Mouse (Mus musculus): ENCODE measurements around the gene Trpc6.

DNA sequence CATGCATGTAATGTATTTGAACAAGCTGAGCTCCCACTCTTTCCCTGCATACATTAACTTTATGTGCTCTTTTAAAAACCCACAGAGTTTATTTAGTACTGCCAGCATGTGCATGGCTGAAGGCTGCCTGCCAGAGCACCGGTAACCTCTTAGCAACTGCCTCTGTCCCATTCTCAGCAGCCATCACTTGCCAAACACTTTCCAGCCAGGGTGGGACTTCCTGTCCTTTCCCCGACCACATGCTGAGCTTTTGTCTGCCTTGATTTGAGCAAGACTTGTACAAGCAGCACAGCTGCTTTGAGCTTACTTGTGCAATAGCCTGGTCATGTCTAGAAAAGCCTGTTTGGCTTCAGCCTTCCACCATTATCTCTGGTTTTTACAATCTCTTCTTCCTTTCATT lies 90.4 kb downstream of the Trpc6 start:
- no peak for TF ChIP-seq CTCF (IDR thresholded peaks at IDR 0.05; ENCODE audit: insufficient read depth, low read length)
- TF ChIP-seq POLR2A (IDR thresholded peaks at IDR 0.05; ENCODE audit: borderline replicate concordance, extremely low read depth, low read depth, low read length): no peak

Measured in lung, adult 2 months (tissue).